Mouse (Mus musculus): Measurements from ENCODE around the gene Fan1. TPM values are rescaled to one million over a fixed set of nuclear protein-coding genes. Genes with fewer than 3 reads are reported as not detected.

Fan1 gene
- polyA plus RNA-seq, 1 experiment from 2014 or later = 9.4 TPM

DNA sequence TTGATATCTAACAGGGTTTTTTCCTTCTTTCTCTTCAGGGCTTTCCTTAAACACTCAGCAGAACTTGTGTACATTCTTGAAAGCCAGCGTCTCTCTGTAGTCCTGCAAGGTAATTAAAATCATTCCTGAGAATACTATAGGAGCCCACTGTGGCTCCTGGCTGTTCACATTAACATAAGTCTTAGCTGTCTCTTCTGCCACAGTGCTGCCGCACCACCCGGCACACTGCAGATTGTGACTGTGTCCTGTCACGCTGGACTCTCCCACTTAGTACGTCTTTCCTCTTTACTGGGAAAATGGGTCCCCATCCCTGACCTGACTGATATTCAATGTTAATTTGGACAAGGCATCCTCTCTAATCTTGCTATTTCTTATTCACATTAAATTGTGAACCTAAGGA, 52.8 kb downstream of the Fan1 start:
- WGBS = 87% methylated on average over 5 of the region's 5 CpGs
- H3K9ac ChIP-seq (replicated peaks; ENCODE audit: low read depth, low read length) = no peak overlapping the region
- H3K27me3 ChIP-seq (ENCODE audit: control insufficient read depth, insufficient read depth, low read length) = no peaks in the 10 kb centered on the region
- H3K9me3 ChIP-seq (ENCODE audit: control insufficient read depth, low read depth, low read length) = no peaks in the 10 kb centered on the region
- H3K4me3 ChIP-seq (ENCODE audit: low read depth, low read length) = no peak overlapping the region
- H3K27ac ChIP-seq (ENCODE audit: low read length) = no peak overlapping the region
- no peaks in the 10 kb centered on the region for H3K4me1 ChIP-seq (ENCODE audit: control insufficient read depth, insufficient read depth, low read length)
- no peak for ATAC-seq (ENCODE audit: insufficient number of reproducible peaks, insufficient read depth, low FRiP score, low read depth)
- H3K4me2 ChIP-seq (replicated peaks; ENCODE audit: low read depth, low read length) = no peak overlapping the region
- peaks cover 21% of the 10 kb centered on the region for H3K36me3 ChIP-seq (ENCODE audit: control insufficient read depth, insufficient read depth, low read length)

DNA sequence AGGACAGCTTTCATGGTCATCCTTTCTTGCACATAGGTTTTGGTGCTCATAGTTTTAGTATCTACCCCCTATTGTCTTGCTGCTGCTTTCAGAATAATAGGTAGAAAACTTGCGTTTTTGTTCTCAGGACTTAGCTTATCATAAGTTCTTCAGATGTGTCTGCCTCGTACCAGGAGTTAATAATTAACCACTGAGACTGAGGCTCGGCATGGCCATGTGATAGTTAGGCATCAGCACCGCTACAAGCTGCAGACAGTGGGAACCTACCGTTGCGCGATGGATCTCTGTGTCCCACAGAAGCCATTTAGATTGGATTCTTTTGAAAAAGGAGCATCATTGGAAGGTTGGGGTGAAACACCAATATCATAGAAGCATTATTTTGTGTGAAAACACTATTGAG, 61.1 kb downstream of the Fan1 start:
- Histone ChIP-seq H3K9ac (replicated peaks; ENCODE audit: low read depth, low read length) (no peak overlapping the region), H3K9me3 (ENCODE audit: control insufficient read depth, low read depth, low read length) (no peaks in the 10 kb centered on the region), H3K27ac (ENCODE audit: low read length) (no peak overlapping the region), H3K4me3 (ENCODE audit: low read depth, low read length) (no peak overlapping the region), H3K4me1 (ENCODE audit: control insufficient read depth, insufficient read depth, low read length) (no peaks in the 10 kb centered on the region), H3K36me3 (ENCODE audit: control insufficient read depth, insufficient read depth, low read length) (peaks cover 13% of the 10 kb centered on the region), H3K27me3 (ENCODE audit: control insufficient read depth, insufficient read depth, low read length) (no peaks in the 10 kb centered on the region), H3K4me2 (replicated peaks; ENCODE audit: low read depth, low read length) (no peak overlapping the region)
- no peak for ATAC-seq (ENCODE audit: insufficient number of reproducible peaks, insufficient read depth, low FRiP score, low read depth)
- 77% methylated on average over 7 of the region's 7 CpGs for WGBS

DNA sequence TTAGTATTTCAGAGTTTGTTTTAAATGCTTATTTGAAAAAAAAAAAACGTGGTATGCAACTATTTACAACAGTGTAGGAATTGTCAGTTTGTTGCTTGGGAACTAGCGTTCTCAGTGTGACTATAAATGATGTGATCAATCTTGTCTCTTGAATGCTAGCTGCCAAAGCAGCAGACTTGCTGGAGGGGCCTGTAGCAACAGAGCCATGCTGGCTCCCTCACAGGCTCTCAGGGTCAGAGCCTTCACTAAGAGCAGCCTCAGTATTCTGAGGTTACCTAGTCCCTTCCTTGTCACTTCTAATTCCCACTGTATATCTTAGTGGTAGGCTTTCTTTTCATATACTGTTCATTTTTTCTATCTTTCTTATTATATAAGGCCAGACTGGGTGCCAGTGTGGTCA, 63.1 kb downstream of the Fan1 start:
- H3K9me3 ChIP-seq (ENCODE audit: control insufficient read depth, low read depth, low read length) = no peaks in the 10 kb centered on the region
- no peak overlapping the region for H3K27ac ChIP-seq (ENCODE audit: low read length)
- H3K4me1 ChIP-seq (ENCODE audit: control insufficient read depth, insufficient read depth, low read length) = no peaks in the 10 kb centered on the region
- no peak for ATAC-seq (ENCODE audit: insufficient number of reproducible peaks, insufficient read depth, low FRiP score, low read depth)
- WGBS = 58% methylated on average over 2 of the region's 2 CpGs
- H3K4me2 ChIP-seq (replicated peaks; ENCODE audit: low read depth, low read length) = no peak overlapping the region
- H3K27me3 ChIP-seq (ENCODE audit: control insufficient read depth, insufficient read depth, low read length) = no peaks in the 10 kb centered on the region
- H3K36me3 ChIP-seq (ENCODE audit: control insufficient read depth, insufficient read depth, low read length) = peaks cover 5% of the 10 kb centered on the region; the same call in 1 of the 2 replicates
- H3K4me3 ChIP-seq (ENCODE audit: low read depth, low read length) = no peak overlapping the region
- H3K9ac ChIP-seq (replicated peaks; ENCODE audit: low read depth, low read length) = no peak overlapping the region

DNA sequence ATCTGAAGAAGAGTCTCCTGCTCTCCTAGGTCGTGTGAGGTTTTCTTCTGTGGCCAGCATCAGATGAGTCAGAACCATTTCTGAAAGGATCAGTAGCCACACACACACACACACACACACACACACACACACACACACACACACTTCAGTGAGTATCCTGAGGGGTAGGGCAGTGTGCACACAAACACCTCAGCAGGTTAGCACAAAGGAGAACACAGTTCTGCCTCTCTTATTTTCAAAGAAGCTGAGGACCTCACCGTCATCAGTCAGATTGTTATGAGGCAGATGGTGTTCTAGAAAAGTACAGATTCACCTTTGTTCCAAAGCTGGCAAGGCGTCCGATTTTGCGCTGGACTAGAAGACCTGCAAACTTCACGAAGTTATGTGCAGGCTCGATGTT, 63.7 kb downstream of the Fan1 start:
- no peak for ATAC-seq (ENCODE audit: insufficient number of reproducible peaks, insufficient read depth, low FRiP score, low read depth)
- WGBS = 81% methylated on average over 7 of the region's 7 CpGs
- H3K27ac ChIP-seq (ENCODE audit: low read length) = no peak overlapping the region
- no peak overlapping the region for H3K9ac ChIP-seq (replicated peaks; ENCODE audit: low read depth, low read length)
- H3K27me3 ChIP-seq (ENCODE audit: control insufficient read depth, insufficient read depth, low read length) = no peaks in the 10 kb centered on the region
- H3K4me3 ChIP-seq (ENCODE audit: low read depth, low read length) = no peak overlapping the region
- H3K36me3 ChIP-seq (ENCODE audit: control insufficient read depth, insufficient read depth, low read length) = peaks cover 5% of the 10 kb centered on the region; the same call in 1 of the 2 replicates
- H3K9me3 ChIP-seq (ENCODE audit: control insufficient read depth, low read depth, low read length) = no peaks in the 10 kb centered on the region
- H3K4me2 ChIP-seq (replicated peaks; ENCODE audit: low read depth, low read length) = no peak overlapping the region
- no peaks in the 10 kb centered on the region for H3K4me1 ChIP-seq (ENCODE audit: control insufficient read depth, insufficient read depth, low read length)

Other genes with a start within 250 kb of the Fan1 start
- gene Trpm1, start 220.3 kb downstream of the Fan1 start, polyA plus RNA-seq (2014; fragmentation: Nextera tagmentation; extraction: Ambion mirVana) = not detected in 2 replicates
- gene Mtmr10, start 86.4 kb downstream of the Fan1 start, polyA plus RNA-seq (2014; fragmentation: Nextera tagmentation; extraction: Ambion mirVana) = 11.8 and 12.7 TPM in 2 replicates
- 34.7 and 40.1 TPM in 2 replicates for gene Mphosph10, start 18.2 kb upstream of the Fan1 start, polyA plus RNA-seq (2014; fragmentation: Nextera tagmentation; extraction: Ambion mirVana)
- gene Mcee, start 18.5 kb upstream of the Fan1 start, polyA plus RNA-seq (2014; fragmentation: Nextera tagmentation; extraction: Ambion mirVana) = 74.6 and 78.5 TPM in 2 replicates
- gene Apba2, start 127.6 kb upstream of the Fan1 start, polyA plus RNA-seq (2014; fragmentation: Nextera tagmentation; extraction: Ambion mirVana) = 7.4 and 7.6 TPM in 2 replicates